Mouse (Mus musculus) small intestine, adult 2 months (tissue): Measurements from ENCODE around the gene Lhfp. TPM values are rescaled to one million over a fixed set of nuclear protein-coding genes. Genes with fewer than 3 reads are reported as not detected.
A peak's percentile ranks its signal among the peaks of the same experiment; 100 is the strongest.

ENCODE experiments used
- H3K27ac ChIP-seq: fragments of 200-500 bp; 2 replicates; pipeline ENCODE4 v1.5.1; 2012; ENCODE audit warnings: low read depth, low read length, control low read depth, inconsistent platforms; ENCODE audit not compliant: insufficient read depth
- H3K27me3 ChIP-seq: fragments of 200-500 bp; 2 replicates; pipeline ENCODE4 v1.6.1; 2012; ENCODE audit warnings: mild to moderate bottlenecking, moderate library complexity, low read length, inconsistent platforms; ENCODE audit not compliant: control insufficient read depth, insufficient read depth
- H3K36me3 ChIP-seq: fragments of 200-500 bp; 2 replicates; pipeline ENCODE4 v1.6.1; 2012; ENCODE audit warnings: mild to moderate bottlenecking, low read length, control low read depth, inconsistent platforms; ENCODE audit not compliant: control insufficient read depth, insufficient read depth
- H3K4me1 ChIP-seq: fragments of 200-500 bp; 2 replicates; pipeline ENCODE4 v1.6.1; 2012; ENCODE audit warnings: low read length, inconsistent platforms, mixed read lengths; ENCODE audit not compliant: control insufficient read depth, insufficient read depth, insufficient read length
- H3K4me3 ChIP-seq: fragments of 200-500 bp; 2 replicates; pipeline ENCODE4 v1.5.1; 2012; ENCODE audit warnings: low read depth, mild to moderate bottlenecking, control low read depth, inconsistent platforms, low read length, moderate library complexity
- CTCF ChIP-seq: fragments of 200-500 bp; IDR thresholded peaks from 2 replicates; pipeline ENCODE4 v1.5.1; 2012; ENCODE audit warnings: low read depth, mild to moderate bottlenecking, control low read depth, inconsistent platforms, low read length, moderate library complexity, mixed read lengths; ENCODE audit not compliant: insufficient replicate concordance, insufficient read length; ENCODE audit errors: extremely low read depth
- POLR2A ChIP-seq: fragments of 200-500 bp; IDR thresholded peaks from 2 replicates; pipeline ENCODE4 v1.6.1; 2012; ENCODE audit warnings: low read depth, mild to moderate bottlenecking, control low read depth, inconsistent platforms, low read length, moderate library complexity
- WGBS: fragments of 180-500 bp; shearing (Covaris S2); methylation state at CpG from one replicate; pipeline ENCODE4 v1.1.7; 2018; 5-methylcytosine and 5-hydroxymethylcytosine counted together
- polyA plus RNA-seq: library from polyadenylated mRNA; depleted of rRNA; stranded (reverse); fragments of >200 nt; gene quantifications from 2 replicates; pipeline ENCODE4 v1.2.3, GENCODE M21; 2012

Lhfp gene
- polyA plus RNA-seq, 1 experiment, result 22.7 TPM

DNA sequence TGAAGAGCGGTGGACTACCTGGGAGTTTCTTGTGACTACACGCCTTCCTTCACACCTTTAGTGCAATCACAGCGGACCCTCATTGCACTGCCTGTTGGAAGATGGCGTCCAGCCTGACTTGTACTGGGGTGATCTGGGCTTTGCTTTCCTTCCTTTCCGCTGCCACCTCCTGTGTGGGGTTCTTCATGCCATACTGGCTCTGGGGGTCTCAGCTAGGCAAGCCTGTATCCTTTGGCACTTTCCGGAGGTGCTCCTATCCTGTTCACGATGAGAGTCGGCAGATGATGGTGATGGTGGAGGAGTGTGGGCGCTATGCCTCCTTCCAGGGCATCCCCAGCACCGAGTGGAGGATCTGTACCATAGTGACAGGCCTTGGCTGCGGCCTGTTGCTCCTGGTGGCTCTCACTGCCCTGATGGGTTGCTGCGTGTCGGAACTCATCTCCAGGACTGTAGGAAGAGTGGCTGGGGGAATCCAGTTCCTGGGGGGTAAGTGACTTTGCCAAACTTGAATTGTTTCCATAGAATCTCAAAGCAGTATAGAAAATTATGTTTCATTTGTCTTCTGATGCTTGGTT lies 2.0 kb downstream of the Lhfp start:
- Histone ChIP-seq H3K27me3 (peaks cover 26% of the 10 kb centered on the region), H3K27ac (no peak overlapping the region)
- no peak for TF ChIP-seq POLR2A
- TF ChIP-seq CTCF, result no peak

DNA sequence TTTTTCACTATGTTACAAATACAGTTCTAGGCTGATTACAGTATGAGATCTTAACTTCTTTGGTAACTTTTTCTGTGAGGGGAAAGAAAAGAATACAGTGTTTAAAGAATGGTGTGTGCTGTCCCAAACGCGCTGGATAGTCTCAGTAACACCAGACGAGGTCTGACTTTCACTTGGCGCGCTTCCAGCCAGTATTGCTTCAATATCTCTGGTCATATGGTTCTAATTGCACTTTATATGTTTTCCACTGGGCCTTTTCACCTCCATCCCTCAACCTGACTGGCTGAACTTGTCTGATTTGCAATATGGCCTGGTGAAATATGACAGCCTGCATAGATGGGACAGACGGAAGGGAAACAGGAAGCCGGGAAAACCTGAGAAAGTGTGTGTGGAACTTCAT lies 2.9 kb downstream of the Lhfp start:
- H3K27ac ChIP-seq, result no peak overlapping the region
- no peak overlapping the region for H3K4me3 ChIP-seq
- WGBS, result 41% methylated on average over 7 of the region's 7 CpGs

More for the DNA sequence above, 2.0 kb downstream of the Lhfp start:
- Histone ChIP-seq H3K4me1 (no peaks in the 10 kb centered on the region; the same call in 1 of the 2 replicates), H3K4me3 (peak overlapping the region; percentile 40), H3K36me3 (no peaks in the 10 kb centered on the region)
- WGBS, result 89% methylated on average over 13 of the region's 13 CpGs

DNA sequence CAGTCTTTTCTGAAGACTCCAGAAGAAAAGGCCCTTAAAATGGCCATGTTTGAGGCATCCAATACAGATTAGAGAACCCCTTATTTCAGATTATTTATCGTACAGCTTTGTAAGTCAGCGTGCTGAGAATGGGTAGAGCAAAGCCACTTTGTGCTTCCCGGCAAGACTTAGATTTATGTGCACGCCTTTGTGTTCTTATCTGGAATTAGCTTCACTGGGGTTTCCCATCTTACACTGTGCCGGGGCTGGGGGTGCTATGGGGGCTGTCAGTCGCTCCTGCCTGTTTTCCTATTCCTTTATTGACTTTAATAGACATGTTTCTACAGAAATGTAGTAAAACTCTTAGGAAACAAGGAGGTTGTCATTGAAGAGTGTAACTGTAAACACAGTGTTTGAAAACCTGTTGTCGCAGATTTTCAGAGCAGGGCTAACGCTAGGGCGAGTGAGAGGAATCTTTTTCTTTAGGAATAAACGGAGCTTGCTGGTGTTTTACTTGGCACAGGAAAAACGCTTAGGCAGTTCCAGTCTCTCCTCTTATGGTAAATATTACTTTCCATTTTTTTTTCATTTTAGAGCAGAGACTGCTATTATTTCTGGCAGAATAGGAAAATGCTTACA lies 3.5 kb downstream of the Lhfp start:
- WGBS, result 61% methylated on average over 11 of the region's 11 CpGs
- H3K27ac ChIP-seq, result no peak overlapping the region

More for the DNA sequence above, 2.9 kb downstream of the Lhfp start:
- Histone ChIP-seq H3K36me3 (no peaks in the 10 kb centered on the region), H3K4me1 (no peaks in the 10 kb centered on the region; the same call in 1 of the 2 replicates), H3K27me3 (peaks cover 26% of the 10 kb centered on the region)
- TF ChIP-seq POLR2A (no peak), CTCF (no peak)

DNA sequence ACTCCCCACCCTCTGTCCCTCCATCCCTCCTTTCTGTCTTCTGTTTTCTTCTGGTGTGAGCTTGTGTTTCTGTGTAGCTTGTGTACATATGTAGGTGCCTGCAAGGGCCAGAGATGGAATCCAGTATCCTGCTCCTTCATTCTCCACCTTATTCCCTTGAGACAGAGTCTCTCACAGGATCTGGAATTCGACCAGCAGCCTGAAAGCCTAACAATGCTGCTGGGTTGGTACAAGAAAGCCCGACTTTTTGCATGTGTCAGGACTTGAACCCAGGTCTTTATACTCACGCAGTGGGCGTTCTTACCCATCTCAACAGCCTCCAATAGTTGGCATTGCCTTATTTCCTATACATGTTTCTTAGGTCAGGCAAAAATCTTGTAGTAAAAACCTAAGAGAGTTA lies 4.4 kb downstream of the Lhfp start:
- 79% methylated on average over 4 of the region's 4 CpGs for WGBS
- H3K4me3 ChIP-seq, result no peak overlapping the region
- TF ChIP-seq POLR2A (no peak), CTCF (no peak)
- H3K27me3 ChIP-seq, result peaks cover 19% of the 10 kb centered on the region
- H3K36me3 ChIP-seq, result no peaks in the 10 kb centered on the region
- no peaks in the 10 kb centered on the region; the same call in 1 of the 2 replicates for H3K4me1 ChIP-seq
- H3K27ac ChIP-seq, result no peak overlapping the region

More for the DNA sequence above, 3.5 kb downstream of the Lhfp start:
- TF ChIP-seq POLR2A, result no peak
- no peak for TF ChIP-seq CTCF
- no peaks in the 10 kb centered on the region for H3K36me3 ChIP-seq
- H3K4me1 ChIP-seq, result no peaks in the 10 kb centered on the region; the same call in 1 of the 2 replicates
- H3K4me3 ChIP-seq, result no peak overlapping the region
- peaks cover 26% of the 10 kb centered on the region for H3K27me3 ChIP-seq

DNA sequence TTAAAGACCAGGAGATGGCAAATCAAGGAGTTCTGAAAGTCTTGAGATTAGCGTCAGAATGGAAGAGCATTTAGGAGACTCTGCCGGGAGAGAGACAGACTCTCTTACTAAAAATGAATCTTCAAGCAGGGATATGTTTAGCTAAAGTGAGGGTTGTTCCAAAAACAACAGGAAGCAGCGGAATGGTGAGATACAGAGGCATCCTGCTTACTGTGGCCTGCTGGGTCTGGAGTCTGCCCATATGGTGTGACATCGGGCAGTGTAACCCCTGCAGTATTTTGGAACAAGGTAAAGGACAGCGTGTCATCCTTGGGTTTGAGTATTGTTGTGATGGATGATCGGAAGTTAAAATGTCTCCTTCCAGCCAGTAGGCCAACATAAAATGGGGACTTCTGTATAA lies 5.0 kb downstream of the Lhfp start:
- Histone ChIP-seq H3K4me1 (no peaks in the 10 kb centered on the region; the same call in 1 of the 2 replicates), H3K36me3 (no peaks in the 10 kb centered on the region), H3K27me3 (peaks cover 12% of the 10 kb centered on the region), H3K4me3 (no peak overlapping the region), H3K27ac (no peak overlapping the region)
- 77% methylated on average over 6 of the region's 6 CpGs for WGBS
- TF ChIP-seq CTCF, result no peak
- TF ChIP-seq POLR2A, result no peak

DNA sequence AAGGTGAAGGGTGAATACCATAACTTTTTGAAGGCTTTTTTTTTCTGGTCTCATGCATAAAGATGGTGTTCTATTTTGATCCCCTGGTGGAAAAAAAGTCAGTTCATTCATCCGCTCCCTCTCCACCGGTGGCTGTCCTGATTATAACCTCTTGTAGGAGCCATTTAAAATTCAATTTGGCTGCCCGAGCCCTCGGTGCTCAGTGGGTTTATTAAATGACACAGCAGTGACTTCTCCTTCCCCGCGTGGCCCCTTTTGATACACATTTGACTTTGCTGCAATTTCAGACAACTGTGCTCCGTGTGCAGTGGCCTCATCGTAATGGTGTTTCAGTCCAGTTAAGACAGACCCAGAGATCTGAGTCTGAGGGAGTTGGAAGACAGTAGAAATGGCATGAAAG lies 11.1 kb downstream of the Lhfp start:
- TF ChIP-seq POLR2A (no peak), CTCF (no peak)
- H3K36me3 ChIP-seq, result no peaks in the 10 kb centered on the region
- WGBS, result 68% methylated on average over 8 of the region's 8 CpGs
- no peaks in the 10 kb centered on the region for H3K27me3 ChIP-seq
- H3K4me3 ChIP-seq, result no peak overlapping the region
- no peak overlapping the region for H3K27ac ChIP-seq
- no peaks in the 10 kb centered on the region for H3K4me1 ChIP-seq

DNA sequence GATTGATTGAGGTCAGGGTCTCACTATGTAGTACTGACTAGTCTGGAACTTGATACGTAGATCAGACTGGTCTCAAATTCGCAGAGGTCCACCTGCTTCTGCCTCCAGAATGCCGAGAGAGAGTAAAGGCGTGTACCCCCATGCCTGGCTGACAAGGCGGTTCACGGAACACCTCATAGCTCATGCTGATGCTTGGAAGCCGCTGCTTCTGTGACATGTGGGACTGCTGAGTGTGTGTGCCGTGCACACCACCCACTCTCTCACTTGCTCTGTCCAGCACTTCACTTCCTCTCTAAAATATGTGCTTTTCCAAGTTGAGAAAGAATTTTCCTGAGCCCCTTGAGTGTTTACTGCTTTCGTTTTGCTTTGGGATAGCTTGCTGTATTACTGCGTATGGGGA lies 15.1 kb downstream of the Lhfp start:
- no peaks in the 10 kb centered on the region for H3K36me3 ChIP-seq
- WGBS, result 73% methylated on average over 10 of the region's 10 CpGs
- H3K4me3 ChIP-seq, result no peak overlapping the region
- TF ChIP-seq CTCF (no peak), POLR2A (no peak)
- no peaks in the 10 kb centered on the region for H3K4me1 ChIP-seq
- H3K27ac ChIP-seq, result 0 out of 2 replicates have a peak overlapping the region, but pooled peaks have one; percentile 53
- H3K27me3 ChIP-seq, result no peaks in the 10 kb centered on the region
